Mouse (Mus musculus): ENCODE data around the gene Gm10096.
"Not testable (repeated sequence)": the region's sequence is repeated elsewhere in the genome, so short reads cannot be mapped to it uniquely, and the experiment has no call there.

The Gm10096 gene

GRCm38 (mm10) chrX:28954602-28955001 is at the start of gene Gm10096:
TSS of gene Gm10096 (minus strand) at chrX:28954702.
- not testable (repeated sequence) for DNase-seq (ENCODE audit: low read depth in 2 of 2, low spot score in 2 of 2)

All from CD8-positive naive resting alpha-beta T cell, adult 2 months (primary cell).